Mouse (Mus musculus): ENCODE results near the gene Rpe65.

Gene Rpe65

DNA sequence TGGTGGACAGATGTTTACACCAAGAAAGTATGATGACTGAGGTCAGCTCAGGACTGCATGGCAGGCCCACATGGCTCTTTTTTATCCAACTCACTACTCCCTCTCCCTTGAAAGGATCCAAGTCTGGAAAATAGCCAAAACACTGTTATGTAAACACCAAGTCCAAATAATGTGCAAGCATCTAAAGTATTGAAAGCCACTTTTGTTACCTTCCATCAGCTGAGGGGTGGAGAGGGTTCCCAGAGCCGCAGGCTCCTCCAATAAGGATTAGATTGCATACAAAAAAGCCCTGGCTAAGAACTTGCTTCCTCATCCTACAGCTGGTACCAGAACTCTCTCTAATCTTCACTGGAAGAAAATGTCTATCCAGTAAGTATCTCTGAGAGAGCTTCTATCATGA, at the start of gene Rpe65:
Rpe65 (plus strand) TSS at position 301 of the 400 bp plus-strand sequence.
- in situ Hi-C loops (cut with MboI, MseI), result no loop called here

DNA sequence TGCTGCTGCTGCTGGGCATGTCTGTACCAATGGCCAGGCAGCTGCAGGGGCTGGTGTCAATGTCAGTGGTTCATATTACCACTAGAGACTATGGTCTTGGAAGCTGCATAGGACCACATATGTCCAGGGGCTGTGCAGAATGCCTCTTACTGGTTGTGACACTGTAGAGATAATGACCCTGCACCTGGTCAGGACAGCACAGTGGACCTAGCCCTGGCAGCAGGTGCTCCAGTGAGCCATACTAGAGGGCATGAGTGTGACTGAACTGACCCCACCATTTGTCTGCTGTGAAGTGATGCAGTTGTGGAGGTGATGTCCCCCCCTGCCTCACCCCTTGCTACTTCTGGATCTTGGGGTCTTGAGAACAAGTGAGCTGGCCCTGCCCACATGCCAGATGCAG, 48.8 kb upstream of the Rpe65 start:
- in situ Hi-C loops (cut with MboI, MseI), result no loop called here

DNA sequence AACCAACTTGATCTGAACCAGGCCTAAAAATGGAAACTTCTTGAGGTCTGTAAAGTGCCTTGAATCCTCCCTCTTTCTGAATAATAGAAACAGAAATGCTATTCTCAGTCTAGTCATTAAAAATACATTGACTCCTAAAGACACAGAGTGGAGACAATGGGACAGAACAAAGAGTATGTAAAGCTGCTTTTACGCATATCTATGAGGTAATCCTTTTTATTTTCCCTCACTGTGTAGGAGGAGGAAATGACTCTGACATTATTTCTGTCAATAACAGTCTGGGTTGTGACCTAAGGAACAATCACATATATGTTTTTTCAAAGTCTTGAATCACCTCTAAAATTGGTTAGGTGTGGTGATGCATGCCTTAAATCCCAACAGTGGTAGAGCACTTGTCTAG, 16.0 kb downstream of the Rpe65 start:
- in situ Hi-C loops (cut with MboI, MseI), result no loop called here

DNA sequence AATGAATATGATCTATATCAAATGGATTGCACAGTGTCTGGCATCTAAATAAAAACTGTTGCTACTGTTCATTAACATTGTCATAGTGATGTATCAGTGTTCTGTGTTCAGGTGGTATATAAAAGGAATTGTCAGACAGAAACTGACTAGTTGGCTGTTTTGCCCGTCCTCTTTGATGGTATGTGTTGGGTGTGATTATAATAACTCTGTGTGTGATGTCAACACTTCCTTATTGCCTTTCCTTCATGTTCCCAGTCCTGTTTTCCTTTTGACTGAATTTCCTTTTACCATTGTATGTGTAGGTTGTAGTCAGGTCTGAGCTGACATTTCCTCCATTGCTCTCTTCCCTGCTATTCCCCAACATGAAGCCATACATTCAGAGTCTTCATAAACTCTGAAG, 22.1 kb downstream of the Rpe65 start:
- in situ Hi-C loops (cut with MboI, MseI), result no loop called here

DNA sequence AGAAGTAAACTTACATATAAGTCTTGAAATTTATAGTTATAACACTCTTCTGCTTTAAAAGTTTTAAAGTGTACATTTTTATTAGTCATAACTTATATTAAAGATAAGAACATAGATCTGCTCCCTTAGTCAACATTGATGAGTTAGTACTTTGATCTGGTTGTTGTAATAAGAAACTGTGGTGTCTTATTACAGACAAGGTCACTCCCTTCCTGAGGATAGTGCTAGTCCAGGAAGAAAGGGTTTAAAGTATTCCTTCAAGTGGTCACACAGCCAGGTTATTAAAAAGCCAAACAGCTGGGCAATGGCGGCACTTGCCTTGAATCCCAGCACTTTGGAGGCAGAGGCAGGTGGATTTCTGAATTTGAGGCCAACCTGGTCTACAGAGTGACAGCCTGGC, 25.0 kb downstream of the Rpe65 start:
- in situ Hi-C loops (cut with MboI, MseI), result no loop called here

DNA sequence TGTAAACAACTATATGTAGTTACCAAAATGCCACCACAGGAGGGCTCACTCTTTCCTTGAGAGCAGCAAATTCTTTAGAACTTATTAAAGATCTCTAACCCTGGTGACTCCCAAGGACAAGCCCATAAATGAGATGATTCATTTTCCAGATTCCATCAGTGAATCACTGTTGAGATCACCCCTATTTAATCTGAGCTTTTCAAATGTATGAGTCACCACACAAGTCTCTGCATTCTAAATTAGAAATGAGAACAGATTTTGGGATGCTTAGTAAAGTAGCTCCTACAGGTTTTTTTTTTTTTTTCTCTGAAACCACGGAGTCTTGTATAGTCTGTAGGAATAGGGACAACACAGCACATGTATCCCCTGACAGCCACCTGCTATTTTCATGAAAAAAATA, 61.8 kb downstream of the Rpe65 start:
- in situ Hi-C loops (cut with MboI, MseI), result loop anchor here (10.0 kb wide), 1 partner anchor 134 kb away; no protein-coding TSS in a partner anchor

DNA sequence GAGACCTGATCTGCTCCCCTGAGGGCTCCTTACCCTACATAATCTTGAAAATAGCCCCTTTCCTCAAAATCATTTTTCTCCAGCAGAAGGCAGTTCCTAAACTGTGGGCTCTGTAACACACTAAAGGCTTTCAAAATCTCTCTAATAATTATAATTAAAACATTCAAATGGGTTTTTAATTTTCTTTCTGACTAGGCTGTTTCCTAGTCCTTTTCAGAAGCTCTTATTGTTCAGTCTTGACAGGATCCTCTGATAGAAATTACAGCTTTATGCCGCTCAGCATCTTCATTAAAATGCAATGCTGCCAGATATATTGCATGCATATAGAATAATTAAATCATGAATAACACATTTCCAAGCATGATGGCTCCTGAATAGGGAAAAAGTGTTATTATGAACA, 64.4 kb downstream of the Rpe65 start:
- in situ Hi-C loops (cut with MboI, MseI), result loop anchor here (10.0 kb wide), 1 partner anchor 131 kb away; no protein-coding TSS in a partner anchor

Data from regulatory T cell (primary cell).